8 mouse cellular contexts compared by ENCODE assay signal in the genomic region with DNA sequence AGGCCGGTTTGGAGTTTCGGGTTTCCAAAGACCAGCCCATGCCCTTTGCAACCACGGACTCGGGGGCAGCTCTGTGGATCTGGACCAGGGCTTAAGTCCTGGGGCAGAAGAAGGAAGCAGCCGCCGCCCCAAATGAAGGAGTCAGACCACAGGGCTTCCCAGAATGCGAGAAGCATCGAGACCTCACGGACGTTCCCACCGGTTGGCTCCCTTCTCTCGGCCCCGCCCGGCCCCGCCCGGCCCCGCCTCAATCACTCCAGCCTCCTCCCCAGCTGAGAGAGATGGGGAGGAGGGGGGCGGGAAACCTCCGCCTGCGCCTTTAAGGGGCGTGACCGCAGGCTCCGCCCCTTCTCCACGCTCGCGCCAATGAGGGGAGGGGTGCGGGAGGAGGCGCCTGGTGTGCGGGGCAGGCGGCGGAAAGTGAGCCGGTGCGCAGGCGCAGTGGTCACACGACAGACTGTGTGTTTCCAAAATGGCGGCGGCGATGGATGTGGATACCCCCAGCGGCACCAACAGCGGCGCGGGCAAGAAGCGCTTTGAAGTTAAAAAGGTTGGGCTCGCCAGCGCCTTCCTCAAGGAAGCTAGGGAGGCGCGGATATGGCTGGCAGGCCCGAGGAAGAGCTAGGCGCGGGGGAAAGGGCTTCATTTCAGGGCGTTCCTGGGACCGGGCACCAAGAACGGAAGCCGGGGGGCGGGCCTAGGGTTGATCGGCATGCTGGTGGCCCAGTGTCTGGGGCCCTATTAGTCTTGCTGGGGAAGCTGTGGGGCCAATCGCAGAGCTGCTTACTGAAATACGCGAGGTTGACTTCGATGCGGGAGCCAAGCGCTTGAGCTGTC. TPM values are rescaled to one million over a fixed set of nuclear protein-coding genes. Genes with fewer than 3 reads are reported as not detected.
DNase-seq lines count a peak whose midpoint lies in the region; ATAC-seq and TF ChIP-seq lines count a peak whose summit lies in the region.

Gene Rbx1 (plus strand): TSS at position 396 of the 837 bp plus-strand sequence.

- no peaks in the 10 kb centered on the region for H3K27me3 ChIP-seq in CH12.LX (replicated peaks)
- H3K27me3 ChIP-seq in forebrain, embryonic 12.5 days: no peaks in the 10 kb centered on the region
- H3K27me3 ChIP-seq in heart, postnatal 0 days (ENCODE audit: control insufficient read depth, insufficient read depth, low read length): no peaks in the 10 kb centered on the region
- H3K27me3 ChIP-seq in liver, embryonic 16.5 days (ENCODE audit: control insufficient read depth, insufficient read depth, low read depth, low read length): no peaks in the 10 kb centered on the region
- H3K27me3 ChIP-seq in neural tube, embryonic 13.5 days: no peaks in the 10 kb centered on the region
- no peaks in the 10 kb centered on the region for H3K27me3 ChIP-seq in testis, adult 2 months (ENCODE audit: control insufficient read depth, insufficient read depth, low read length)

- peak; percentile 90 for TF ChIP-seq POLR2A in CH12.LX (IDR thresholded peaks at IDR 0.05; ENCODE audit: low read depth, low read length)
- 0 out of 2 replicates have a peak, but pooled peaks have one; percentile 51 for TF ChIP-seq POLR2A in testis, adult 2 months (IDR thresholded peaks at IDR 0.05; ENCODE audit: control insufficient read depth, low read depth, low read length)

- H3K27ac ChIP-seq in CH12.LX (ENCODE audit: insufficient read depth, low read depth): peak within 1 kb of the TSS; percentile 64
- H3K27ac ChIP-seq in forebrain, embryonic 12.5 days: peak within 1 kb of the TSS; percentile 92
- H3K27ac ChIP-seq in heart, postnatal 0 days (ENCODE audit: low read depth): peak within 1 kb of the TSS; percentile 95
- peak within 1 kb of the TSS; percentile 91 for H3K27ac ChIP-seq in liver, embryonic 16.5 days (ENCODE audit: low read length)
- H3K27ac ChIP-seq in neural tube, embryonic 13.5 days (replicated peaks): peak within 1 kb of the TSS; percentile 92
- peak within 1 kb of the TSS; percentile 91 for H3K27ac ChIP-seq in testis, adult 2 months (ENCODE audit: control insufficient read depth, insufficient read depth, low read depth, low read length)

- H3K4me3 ChIP-seq in CH12.LX (replicated peaks in 1 of 3; ENCODE audit: low read depth in 2 of 3, low read length in 2 of 3, poor library complexity in 1 of 3): peak within 1 kb of the TSS; percentile 70 to 74 (median 73)
- peak within 1 kb of the TSS; percentile 67 for H3K4me3 ChIP-seq in forebrain, embryonic 12.5 days (replicated peaks)
- H3K4me3 ChIP-seq in heart, postnatal 0 days (ENCODE audit: low read depth, low read length): peak within 1 kb of the TSS; percentile 67
- peak within 1 kb of the TSS; percentile 85 for H3K4me3 ChIP-seq in liver, embryonic 16.5 days (ENCODE audit: low read depth, low read length)
- H3K4me3 ChIP-seq in neural tube, embryonic 13.5 days: peak within 1 kb of the TSS; percentile 64
- peak within 1 kb of the TSS; percentile 91 for H3K4me3 ChIP-seq in testis, adult 2 months (ENCODE audit: control insufficient read depth, low read depth, low read length)

- H3K4me1 ChIP-seq in CH12.LX (ENCODE audit: control insufficient read depth in 1 of 2, insufficient read depth in 2 of 2): peaks cover 8 to 27% of the 10 kb centered on the region in 2 experiments; a peak in 3 of 4 replicates
- peaks cover 19% of the 10 kb centered on the region for H3K4me1 ChIP-seq in forebrain, embryonic 12.5 days
- peaks cover 14% of the 10 kb centered on the region for H3K4me1 ChIP-seq in heart, postnatal 0 days (ENCODE audit: control insufficient read depth, insufficient read depth)
- peaks cover 23% of the 10 kb centered on the region for H3K4me1 ChIP-seq in liver, embryonic 16.5 days (ENCODE audit: control insufficient read depth, low read depth, low read length)
- H3K4me1 ChIP-seq in neural tube, embryonic 13.5 days (replicated peaks): peaks cover 21% of the 10 kb centered on the region
- no peaks in the 10 kb centered on the region; the same call in 1 of the 2 replicates for H3K4me1 ChIP-seq in testis, adult 2 months (ENCODE audit: control insufficient read depth, insufficient read depth, low read length)

- peak; percentile 97 for DNase-seq in CH12.LX (ENCODE audit: extremely low read depth)
- DNase-seq in c-Kit-positive CD71-positive TER-119-negative erythroid progenitor cells, embryonic 14.5 days (ENCODE audit: low read depth): peak; percentile 98
- DNase-seq in heart, postnatal 0 days (ENCODE audit: low spot score): peak; percentile 98
- DNase-seq in kidney, postnatal 4 days: peak; percentile 99 to 100

- in situ Hi-C loops in CH12.LX (cut with MboI; ENCODE audit: low pct_ligation_motif_present, low pct_unique_long_range_greater_than_20kb, low sequenced_read_pairs): no loop called here

- H3K36me3 ChIP-seq in CH12.LX (replicated peaks in 1 of 2; ENCODE audit: control insufficient read depth in 1 of 2, insufficient read depth in 1 of 2, low read length in 1 of 2): peaks cover 26 to 33% of the 10 kb centered on the region in 2 experiments
- H3K36me3 ChIP-seq in forebrain, embryonic 12.5 days (replicated peaks): peaks cover 20% of the 10 kb centered on the region
- peaks cover 11% of the 10 kb centered on the region for H3K36me3 ChIP-seq in heart, postnatal 0 days (replicated peaks; ENCODE audit: control insufficient read depth, insufficient read depth, low read length)
- H3K36me3 ChIP-seq in liver, embryonic 16.5 days (ENCODE audit: control insufficient read depth, insufficient read depth): peaks cover 16% of the 10 kb centered on the region
- peaks cover 27% of the 10 kb centered on the region for H3K36me3 ChIP-seq in neural tube, embryonic 13.5 days
- no peaks in the 10 kb centered on the region for H3K36me3 ChIP-seq in testis, adult 2 months (ENCODE audit: control insufficient read depth, insufficient read depth, low read length)

- no peak for TF ChIP-seq EP300 in CH12.LX (IDR thresholded peaks at IDR 0.05; ENCODE audit: low read length)
- peak; percentile 87; the same call in 1 of the 2 replicates for TF ChIP-seq EP300 in heart, postnatal 0 days (IDR thresholded peaks at IDR 0.05; ENCODE audit: low read depth)

- ATAC-seq in forebrain, embryonic 12.5 days (ENCODE audit: low FRiP score): peak; percentile 98
- peak; percentile 97 for ATAC-seq in heart, postnatal 0 days (ENCODE audit: insufficient read depth, low read depth)
- peak; percentile 94 for ATAC-seq in liver, embryonic 16.5 days (ENCODE audit: low read depth)
- ATAC-seq in neural tube, embryonic 13.5 days (ENCODE audit: low read depth): peak; percentile 99

- 1% methylated on average over 51 of the region's 62 CpGs for WGBS in forebrain, embryonic 12.5 days
- under 1% methylated on average over 57 of the region's 62 CpGs for WGBS in heart, postnatal 0 days
- under 1% methylated on average over 62 of the region's 62 CpGs for WGBS in liver, embryonic 16.5 days (ENCODE audit: insufficient replicate concordance)
- WGBS in neural tube, embryonic 13.5 days: under 1% methylated on average over 62 of the region's 62 CpGs

- TF ChIP-seq CTCF in CH12.LX (conservative IDR thresholded peaks at IDR 0.05 in 1 of 2, IDR thresholded peaks at IDR 0.05 in 1 of 2; ENCODE audit: low read depth in 2 of 2, low read length in 2 of 2): no peak
- no peak for TF ChIP-seq CTCF in heart, postnatal 0 days (IDR thresholded peaks at IDR 0.05; ENCODE audit: low read depth)
- no peak for TF ChIP-seq CTCF in testis, adult 2 months (IDR thresholded peaks at IDR 0.05; ENCODE audit: control insufficient read depth, insufficient read depth, insufficient replicate concordance, low read depth, low read length)

- dilution Hi-C loops in CH12.LX (cut with MboI; ENCODE audit: extremely low pct_ligation_motif_present, extremely low pct_unique_long_range_greater_than_20kb, low sequenced_read_pairs): no loop called here

- H3K9ac ChIP-seq in CH12.LX (ENCODE audit: insufficient read depth, low read depth): peak within 1 kb of the TSS; percentile 94
- peak within 1 kb of the TSS; percentile 68 for H3K9ac ChIP-seq in forebrain, embryonic 12.5 days
- peak within 1 kb of the TSS; percentile 69 for H3K9ac ChIP-seq in heart, postnatal 0 days (replicated peaks; ENCODE audit: low read depth, low read length)
- peak within 1 kb of the TSS; percentile 76 for H3K9ac ChIP-seq in liver, embryonic 16.5 days (ENCODE audit: low read depth, low read length)
- H3K9ac ChIP-seq in neural tube, embryonic 13.5 days: peak within 1 kb of the TSS; percentile 85

- H3K4me2 ChIP-seq in CH12.LX (ENCODE audit: insufficient read depth, low read depth, poor library complexity, severe bottlenecking): peak within 1 kb of the TSS; percentile 90
- H3K4me2 ChIP-seq in forebrain, embryonic 12.5 days: peak within 1 kb of the TSS; percentile 69
- H3K4me2 ChIP-seq in heart, postnatal 0 days (ENCODE audit: low read depth, low read length): peak within 1 kb of the TSS; percentile 93
- H3K4me2 ChIP-seq in liver, embryonic 16.5 days (ENCODE audit: low read depth, low read length): peak within 1 kb of the TSS; percentile 91
- peak within 1 kb of the TSS; percentile 70 for H3K4me2 ChIP-seq in neural tube, embryonic 13.5 days

- TF ChIP-seq RAD21 in CH12.LX (IDR thresholded peaks at IDR 0.05; ENCODE audit: low read depth, low read length): no peak

- peaks cover 31% of the 10 kb centered on the region for H3K79me2 ChIP-seq in CH12.LX (replicated peaks; ENCODE audit: control insufficient read depth, extremely low read depth, insufficient read depth, poor library complexity, severe bottlenecking)

- peaks cover 7% of the 10 kb centered on the region for H3K9me3 ChIP-seq in CH12.LX (replicated peaks; ENCODE audit: low read length)
- H3K9me3 ChIP-seq in forebrain, embryonic 12.5 days: peaks cover 6% of the 10 kb centered on the region; the same call in 1 of the 2 replicates
- H3K9me3 ChIP-seq in heart, postnatal 0 days (replicated peaks; ENCODE audit: control insufficient read depth, low read length): 0 out of 2 replicates have a peak, but pooled peaks cover 3% of the 10 kb centered on the region
- H3K9me3 ChIP-seq in liver, embryonic 16.5 days (replicated peaks; ENCODE audit: control insufficient read depth, low read length): peaks cover 2% of the 10 kb centered on the region; the same call in 1 of the 2 replicates
- H3K9me3 ChIP-seq in neural tube, embryonic 13.5 days: no peaks in the 10 kb centered on the region

TF ChIP-seq in CH12.LX, 34 proteins besides CTCF, POLR2A, EP300 and RAD21 (continues in another document):
- TF ChIP-seq MYC (IDR thresholded peaks at IDR 0.05; ENCODE audit: low read depth, low read length) (no peak), ZC3H11A (IDR thresholded peaks at IDR 0.05; ENCODE audit: low read depth, low read length) (no peak)

RNA-seq across cellular contexts. Expression of gene Rbx1, which starts in this region (rescaled TPM):
- total RNA-seq in CH12.LX (2012; rRNA removed) (238 and 249 TPM in 2 replicates), CH12.LX (2014; rRNA removed) (177 and 178 TPM in 2 replicates)
- 151 and 184 TPM in 2 replicates for polyA plus RNA-seq in CH12.LX (2012; ENCODE audit: insufficient read length, low read depth)
- polyA plus RNA-seq in forebrain, embryonic 12.5 days (2016; fragmentation: Nextera tagmentation; extraction: Ambion mirVana): 559 and 579 TPM in 2 replicates
- 59.6 and 131 TPM in 2 replicates for total RNA-seq in heart, postnatal 0 days (2014; rRNA removed; ENCODE audit: low replicate concordance)
- 445 and 462 TPM in 2 replicates for polyA plus RNA-seq in heart, postnatal 0 days (2015; fragmentation: Nextera tagmentation; extraction: Ambion mirVana)
- 189 and 239 TPM in 2 replicates for polyA plus RNA-seq in liver, embryonic 16.5 days (2015; fragmentation: Nextera tagmentation; extraction: Ambion mirVana)
- polyA plus RNA-seq in neural tube, embryonic 13.5 days (2015; fragmentation: Nextera tagmentation; extraction: Ambion mirVana): 484 and 496 TPM in 2 replicates
- polyA plus RNA-seq in testis, adult 2 months (2012; rRNA removed): 51.1 and 55.3 TPM in 2 replicates

Comparison
In these comparisons a context has a peak if more than half of its experiments do, and no peak if none do; other contexts are left out.
1. Peak in every context shown above with its lines: DNase-seq, ATAC-seq, H3K4me3 ChIP-seq and H3K27ac ChIP-seq.